Mouse (Mus musculus): ENCODE results near the gene Olfr633.
"Not testable (repeated sequence)": the region's sequence is repeated elsewhere in the genome, so short reads cannot be mapped to it uniquely, and the experiment has no call there.

Olfr633 gene

DNA sequence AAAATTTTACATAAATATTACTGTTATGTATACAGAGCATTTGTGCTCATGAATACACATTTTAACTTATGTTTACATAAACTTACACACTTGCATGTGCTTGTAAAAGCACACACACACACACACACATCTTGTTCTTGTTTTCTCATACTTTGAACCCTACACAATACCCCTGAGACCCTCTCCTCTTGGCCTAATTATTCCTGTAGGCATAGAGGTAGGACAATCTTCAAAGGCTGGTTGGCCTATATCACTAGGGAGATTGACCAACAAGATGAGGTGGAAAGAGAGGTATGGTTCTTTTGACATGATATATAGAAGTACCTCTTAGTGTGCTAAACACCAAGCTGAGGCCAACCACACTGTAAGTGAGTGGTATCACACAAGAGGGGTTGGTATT lies at the start of gene Olfr633:
TSS of gene Olfr633 (plus strand) at position 301 of the 400 bp plus-strand sequence.
- no peak for DNase-seq (ENCODE audit: low spot score in 2 of 2)

DNA sequence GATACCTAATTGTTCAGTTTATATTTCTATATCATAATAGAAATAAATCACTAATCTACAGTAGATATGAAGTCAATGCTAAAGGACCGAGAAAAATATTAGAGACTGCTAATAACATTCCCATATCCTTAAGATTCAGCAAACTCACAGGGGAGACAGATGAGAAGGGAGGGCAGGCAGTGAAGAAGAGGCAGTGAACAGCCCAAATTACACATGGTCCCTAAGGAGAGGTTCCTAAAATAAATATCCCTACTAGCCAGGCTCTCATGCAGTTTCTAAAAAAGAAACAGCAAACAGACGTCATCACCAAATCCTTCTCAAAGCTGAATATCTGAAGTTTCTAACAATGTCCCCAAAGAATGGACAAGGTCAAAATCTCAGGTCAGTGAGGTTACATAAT lies 41.0 kb upstream of the Olfr633 start, which contains the start of gene Olfr65:
TSS of gene Olfr65 (plus strand) at position 301 of the 400 bp plus-strand sequence.
- DNase-seq (ENCODE audit: low spot score in 2 of 2): no peak

DNA sequence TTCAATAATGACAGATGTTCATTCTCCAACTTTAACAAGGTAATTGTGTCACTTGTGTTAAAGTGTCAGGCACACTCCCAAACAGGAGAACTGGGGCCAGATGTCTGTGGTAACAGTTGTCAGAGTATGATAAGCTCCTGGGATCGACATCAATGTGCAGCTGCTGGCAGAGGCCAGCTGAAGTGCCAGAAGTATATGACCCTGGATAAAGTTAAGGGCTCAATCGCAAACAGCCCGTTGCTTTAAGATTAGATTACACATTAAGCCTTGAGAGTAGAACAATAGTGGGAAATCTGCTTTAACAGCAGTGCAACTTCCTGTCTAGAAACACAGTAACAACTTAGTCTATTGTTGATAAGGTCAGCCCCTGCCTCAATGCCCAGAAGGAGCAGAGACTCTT lies 34.2 kb upstream of the Olfr633 start:
- DNase-seq (ENCODE audit: low spot score in 2 of 2): peak; percentile 54 to 62

DNA sequence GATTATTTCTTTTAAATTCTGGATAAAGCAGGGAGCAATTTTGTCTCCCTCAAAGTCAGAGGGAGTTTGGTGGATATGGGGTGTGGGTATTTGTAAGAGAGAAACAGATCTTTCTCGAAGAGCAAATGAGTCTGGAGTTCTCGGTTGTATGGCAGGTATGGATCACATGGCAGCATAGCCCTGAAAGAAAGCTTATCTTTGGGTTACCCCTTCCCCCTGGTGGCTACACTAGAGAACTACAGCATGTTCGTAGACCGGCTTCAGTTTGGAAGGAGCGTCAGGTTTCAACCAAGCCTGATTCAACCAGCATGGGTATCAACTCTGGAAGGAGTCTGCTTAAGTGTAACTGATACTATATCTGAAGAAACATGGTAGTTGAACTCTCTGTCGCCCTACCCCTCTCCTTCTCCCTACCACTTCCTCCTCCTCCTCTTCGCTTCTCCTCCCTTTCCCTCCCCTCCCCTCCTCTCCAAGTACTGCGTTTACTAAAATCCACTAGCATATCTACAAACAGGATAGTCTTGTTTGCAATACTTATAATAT lies 31.2 kb upstream of the Olfr633 start:
- peak; percentile 45 to 64 for DNase-seq (ENCODE audit: low spot score in 2 of 2)

DNA sequence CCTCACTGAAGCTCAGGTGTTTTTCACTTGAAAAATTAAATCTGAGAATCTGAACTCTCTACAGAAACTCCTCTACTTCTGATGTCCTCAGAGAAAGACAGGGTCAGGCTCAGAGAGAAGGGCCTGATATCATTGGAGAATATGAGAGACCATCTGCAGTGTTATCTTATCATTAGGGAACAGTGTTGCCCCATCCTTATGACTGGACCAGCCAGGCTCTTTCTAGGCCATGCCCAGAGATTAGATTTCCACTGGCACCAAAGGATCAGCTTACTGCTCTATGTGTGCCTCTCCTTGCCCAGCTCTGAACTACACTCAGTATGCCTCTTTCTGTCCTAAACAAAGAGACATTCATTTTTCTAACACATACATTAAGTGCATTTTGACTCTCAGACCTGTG lies 28.9 kb upstream of the Olfr633 start:
- no peak for DNase-seq (ENCODE audit: low spot score in 2 of 2)

DNA sequence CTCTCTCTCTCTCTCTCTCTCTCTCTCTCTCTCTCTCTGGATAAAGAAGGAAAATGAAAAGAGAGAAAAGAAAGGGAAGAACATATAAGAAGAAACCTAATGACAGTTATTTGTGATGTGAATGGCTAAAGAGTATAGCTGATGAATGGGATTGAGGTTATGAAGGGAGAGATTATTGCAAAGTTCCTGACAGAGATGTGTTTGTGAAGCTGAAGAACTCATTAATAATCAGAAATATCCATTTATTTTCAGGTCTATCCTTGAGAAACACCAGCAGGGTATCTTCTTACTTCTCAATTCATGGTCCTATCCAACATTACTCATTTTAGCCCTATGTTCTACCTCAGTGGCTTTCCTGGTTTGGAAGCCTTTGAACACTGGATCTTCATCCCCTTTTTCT lies 15.7 kb upstream of the Olfr633 start, which contains the start of gene Olfr631:
TSS of gene Olfr631 (plus strand) at position 301 of the 400 bp plus-strand sequence.
- DNase-seq (ENCODE audit: low spot score in 2 of 2): no peak

DNA sequence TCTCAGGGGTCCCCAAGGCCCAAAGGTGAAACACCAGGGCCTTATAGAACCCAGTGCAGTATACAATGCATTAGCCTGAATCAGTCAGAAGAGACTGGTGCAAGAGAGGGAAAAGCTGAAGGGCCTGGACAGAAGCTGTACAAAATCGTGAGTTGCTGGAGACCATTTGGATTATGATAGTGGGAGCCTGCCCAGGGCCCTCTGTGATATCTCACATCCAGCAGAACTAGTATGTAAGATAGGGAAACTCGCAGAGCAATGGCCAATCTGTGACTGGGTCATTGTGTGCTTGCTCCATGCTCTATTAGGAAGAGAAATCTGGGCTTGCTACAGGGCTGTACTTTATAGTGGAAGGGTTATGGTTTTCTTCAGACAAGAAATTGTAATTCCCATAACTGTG lies 10.0 kb upstream of the Olfr633 start, which contains the start of gene Olfr632:
TSS of gene Olfr632 (plus strand) at position 84 of the 400 bp plus-strand sequence.
- DNase-seq (ENCODE audit: low spot score in 2 of 2): no peak

DNA sequence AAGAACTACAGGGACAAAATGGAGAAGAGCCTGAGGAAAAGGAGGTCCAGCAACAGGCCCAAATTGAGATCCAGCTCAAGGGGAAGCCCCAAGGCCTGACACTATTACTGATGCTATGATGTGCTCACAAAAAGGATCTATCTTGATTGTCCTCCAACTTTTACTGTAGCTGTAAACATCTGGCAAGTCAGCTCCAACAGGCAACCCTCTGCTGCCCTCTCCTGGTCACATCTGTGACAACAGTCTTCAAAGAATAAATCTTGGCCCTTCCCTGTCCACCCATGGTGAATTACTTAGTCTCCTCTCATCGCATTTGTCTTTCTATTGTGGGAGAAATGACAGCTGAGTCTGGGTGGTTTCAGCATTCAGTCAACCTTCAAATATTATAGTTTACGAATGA lies 1.5 kb upstream of the Olfr633 start:
- peak; percentile 65 to 81 for DNase-seq (ENCODE audit: low spot score in 2 of 2)

DNA sequence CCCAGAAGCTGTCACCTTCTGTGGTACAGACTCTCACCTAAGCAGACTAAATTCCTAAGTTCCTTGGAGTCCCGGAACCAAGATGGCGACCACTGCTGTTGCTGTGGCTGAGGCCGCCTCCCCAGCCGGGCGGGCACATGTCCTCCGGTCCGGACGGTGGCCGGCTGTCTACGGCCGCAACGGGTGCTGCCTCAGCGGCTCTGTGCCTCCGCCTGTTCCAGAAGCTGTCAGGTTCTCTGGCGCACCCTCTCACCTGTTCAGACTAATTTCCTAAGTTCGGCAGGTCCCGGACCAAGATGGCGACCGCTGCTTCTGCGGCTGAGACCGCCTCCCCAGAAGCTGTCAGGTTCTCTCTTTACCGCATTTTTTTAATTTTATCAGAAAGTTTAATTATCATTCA lies 22.6 kb downstream of the Olfr633 start:
- DNase-seq (ENCODE audit: low spot score in 2 of 2): not testable (repeated sequence)

DNA sequence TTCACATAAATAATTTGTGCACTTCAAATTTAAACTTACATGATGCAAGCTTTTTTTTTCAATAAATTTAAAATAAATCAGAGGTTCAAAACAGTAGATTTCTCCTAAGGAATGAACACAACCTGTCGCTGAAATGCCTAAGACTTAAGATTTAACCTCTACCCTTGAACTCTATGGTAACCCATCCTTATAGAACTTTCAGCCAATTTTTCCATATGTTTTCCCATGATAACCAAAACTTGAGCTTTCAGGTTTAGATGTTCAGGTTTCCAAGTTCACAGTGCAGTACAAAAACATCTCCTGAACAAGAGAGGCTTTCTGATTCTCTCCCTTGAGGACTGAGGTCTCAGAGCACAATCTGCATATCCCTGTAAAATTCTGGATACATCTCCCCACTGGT lies 26.6 kb downstream of the Olfr633 start, which contains the start of gene Olfr635:
TSS of gene Olfr635 (plus strand) at position 301 of the 400 bp plus-strand sequence.
- DNase-seq (ENCODE audit: low spot score in 2 of 2): no peak

DNA sequence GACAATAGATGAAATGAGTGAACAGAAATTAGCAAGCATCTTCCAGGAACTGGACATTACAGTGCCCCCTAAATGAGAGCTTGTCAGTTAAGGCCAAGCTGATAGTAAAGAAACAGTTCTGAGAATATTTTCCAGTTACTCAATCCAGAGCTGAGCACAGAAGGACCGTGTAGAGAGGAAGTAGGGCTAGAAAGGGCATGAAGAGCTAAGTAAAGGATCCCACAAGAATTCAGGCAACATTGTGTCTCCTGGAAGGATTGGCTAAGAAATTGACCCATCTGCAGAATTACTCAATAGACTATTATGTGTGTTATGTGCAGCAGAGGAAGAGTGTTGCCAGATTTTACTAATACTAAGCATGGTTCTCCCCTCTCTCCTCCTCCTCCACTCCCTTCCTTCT lies 27.5 kb downstream of the Olfr633 start:
- DNase-seq (ENCODE audit: low spot score in 2 of 2): no peak

DNA sequence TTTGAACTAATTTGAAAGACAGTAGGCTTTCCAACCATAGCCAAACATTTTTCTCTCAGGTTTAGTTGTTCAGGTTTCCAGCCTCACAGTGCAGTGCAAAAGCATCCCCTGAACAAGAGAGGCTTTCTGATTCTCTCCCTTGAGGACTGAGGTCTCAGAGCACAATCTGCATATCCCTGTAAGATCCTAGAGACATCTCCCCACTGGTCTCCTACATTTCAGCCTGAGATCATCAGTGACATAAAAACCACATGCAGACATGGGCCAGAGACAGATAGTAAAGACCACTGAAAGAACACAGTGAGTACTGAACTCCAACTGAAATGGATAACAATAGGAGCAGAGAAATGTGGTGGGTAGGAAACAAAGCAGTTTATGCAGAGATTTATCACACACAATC lies 54.2 kb downstream of the Olfr633 start, which contains the start of gene Olfr638:
TSS of gene Olfr638 (plus strand) at position 301 of the 400 bp plus-strand sequence.
- no peak for DNase-seq (ENCODE audit: low spot score in 2 of 2)
